Mouse (Mus musculus) 416B (cell line): ENCODE results near the gene Vmn2r79.
A peak's percentile ranks its signal among the peaks of the same experiment; 100 is the strongest.
"Not testable (repeated sequence)": the region's sequence is repeated elsewhere in the genome, so short reads cannot be mapped to it uniquely, and the experiment has no call there.

Experiments
- DNase-seq: peaks from one replicate; pipeline ENCODE4 v3.0.0; 2011; ENCODE audit warnings: low read depth

Gene Vmn2r79

GRCm38 (mm10) chr7:86995815-86996214, at the start of gene Vmn2r79:
Gene Vmn2r79, plus strand, starts transcription at chr7:86996115.
- DNase-seq: not testable (repeated sequence)

- peak; percentile 4 for DNase-seq
Observed at GRCm38 (mm10) chr7:86994700-86995099, 1.2 kb upstream of the Vmn2r79 start.

GRCm38 (mm10) chr7:87026486-87026885, 30.6 kb downstream of the Vmn2r79 start:
- DNase-seq: not testable (repeated sequence)

GRCm38 (mm10) chr7:87063576-87063975, 67.7 kb downstream of the Vmn2r79 start:
- peak; percentile 1 for DNase-seq
